Mouse (Mus musculus) left cerebral cortex, postnatal 10 days (tissue): ENCODE results near the gene Ctnnbip1. TPM values are rescaled to one million over a fixed set of nuclear protein-coding genes. Genes with fewer than 3 reads are reported as not detected.
"Not testable (repeated sequence)": the region's sequence is repeated elsewhere in the genome, so short reads cannot be mapped to it uniquely, and the experiment has no call there.

ENCODE experiments used
- DNase-seq, 2 experiments: peaks; one replicate each; pipeline ENCODE4 v3.0.0; 2021 to 2022; ENCODE audit warnings: low spot score in 2 of 2, mixed read lengths in 1 of 2; ENCODE audit errors: extremely low spot score in 1 of 2
- intact Hi-C: fragments of 180-260 bp; cut with DNase I; formaldehyde crosslinking; loops from one replicate; pipeline ENCODE4 v1.15.1; 2025
- microRNA-seq: library from miRNA; unstranded; fragments of <30 nt; microRNA quantifications from one replicate; pipeline ENCODE4 v1.2.0, GENCODE M21; 2022
- total RNA-seq, 2 experiments: library from RNA; stranded (reverse); gene quantifications; 2 replicates each; pipeline ENCODE4 v1.2.3; 2021

The Ctnnbip1 gene
- total RNA-seq, 2 experiments from 2014 or later = 65.3 to 73.2 TPM

GRCm38 (mm10) chr4:149604518-149604917, 86.5 kb downstream of the Ctnnbip1 start:
- no peak for DNase-seq
- intact Hi-C loops = no loop called here

GRCm38 (mm10) chr4:149606056-149606455, 88.0 kb downstream of the Ctnnbip1 start:
- DNase-seq = peak in 1 of 2 experiments; percentile 43
- intact Hi-C loops = loop anchor here (5.0 kb wide), 1 partner anchor 59 kb away; no protein-coding TSS in a partner anchor

GRCm38 (mm10) chr4:149606766-149607358, 88.8 kb downstream of the Ctnnbip1 start:
- DNase-seq = no peak
- intact Hi-C loops = loop anchor here (5.0 kb wide), 1 partner anchor 60 kb away; no protein-coding TSS in a partner anchor

- no peak for DNase-seq
- intact Hi-C loops = loop anchor here (5.0 kb wide), 1 partner anchor 60 kb away; no protein-coding TSS in a partner anchor
Measured at GRCm38 (mm10) chr4:149607591-149608308, 89.7 kb downstream of the Ctnnbip1 start.

- DNase-seq = no peak
- intact Hi-C loops = loop anchor here (5.0 kb wide), 1 partner anchor 61 kb away; no protein-coding TSS in a partner anchor
Measured at GRCm38 (mm10) chr4:149608309-149608638, 90.2 kb downstream of the Ctnnbip1 start.

GRCm38 (mm10) chr4:149609256-149610025, 91.4 kb downstream of the Ctnnbip1 start:
- intact Hi-C loops = loop anchor here (5.0 kb wide), 1 partner anchor 62 kb away; no protein-coding TSS in a partner anchor

GRCm38 (mm10) chr4:149611376-149612044, 93.5 kb downstream of the Ctnnbip1 start:
- DNase-seq = peak in 1 of 2 experiments; percentile 51
- intact Hi-C loops = no loop called here

More at GRCm38 (mm10) chr4:149609256-149610025, 91.4 kb downstream of the Ctnnbip1 start:
- DNase-seq = no peak

- intact Hi-C loops, DNase-seq: not testable (repeated sequence)
Measured at GRCm38 (mm10) chr4:149613497-149613896, 95.5 kb downstream of the Ctnnbip1 start.

- DNase-seq = no peak
- intact Hi-C loops = no loop called here
Measured at GRCm38 (mm10) chr4:149614869-149615268, 96.8 kb downstream of the Ctnnbip1 start.

Small RNA genes within 50 kb of the gene (microRNA-seq; reads per million reads assigned to microRNA genes)
- 1.1 reads per million for gene Mir5616

Other genes starting within 250 kb of the Ctnnbip1 start
- gene Kif1b, start 210.5 kb upstream of the Ctnnbip1 start, total RNA-seq = 100 to 1,000 TPM; 427 to 448 TPM
- 100 to 1,000 TPM; 104 to 119 TPM for gene Ube4b, start 91.5 kb upstream of the Ctnnbip1 start, total RNA-seq
- under 1 TPM in 1 of 2 experiments, not detected in 1; 0.63 TPM for gene Rbp7, start 63.3 kb upstream of the Ctnnbip1 start, total RNA-seq
- not detected for gene Tmem274, start 40.9 kb upstream of the Ctnnbip1 start, total RNA-seq
- gene Nmnat1, start 33.0 kb upstream of the Ctnnbip1 start, total RNA-seq = 1 to 10 TPM; 6.1 to 7.7 TPM
- 10 to 100 TPM; 36.1 to 37.6 TPM for gene Lzic, start 33.0 kb upstream of the Ctnnbip1 start, total RNA-seq
- gene Clstn1, start 68.2 kb downstream of the Ctnnbip1 start, total RNA-seq = 100 to 1,000 TPM; 909 to 940 TPM
- gene Pik3cd, start 184.3 kb downstream of the Ctnnbip1 start, total RNA-seq = 10 to 100 TPM; 28.1 to 37.1 TPM
- 10 to 100 TPM; 57.9 to 59.5 TPM for gene Tmem201, start 219.8 kb downstream of the Ctnnbip1 start, total RNA-seq